Mouse (Mus musculus) Patski (cell line): ENCODE results near the gene Lrfn1. TPM values are rescaled to one million over a fixed set of nuclear protein-coding genes. Genes with fewer than 3 reads are reported as not detected.

ENCODE experiments used
- ATAC-seq: fragments of 100-300 bp; one replicate; pipeline ENCODE4 v1.8.0; 2021
- CTCF ChIA-PET: fragments of 350-600 bp; sonication (Branson Sonifier 250); formaldehyde crosslinking; loops from one replicate; lab custom pipeline; 2022; ENCODE audit warnings: inconsistent platforms; lab: Charles Lee
- POLR2A ChIA-PET: fragments of 350-600 bp; sonication (Branson Sonifier 250); formaldehyde crosslinking; loops from one replicate; lab custom pipeline; 2022; ENCODE audit warnings: antibody characterized with exemption, inconsistent platforms; lab: Charles Lee
- DNase-seq: peaks from one replicate; pipeline ENCODE4 v3.0.0-alpha.2; 2011; ENCODE audit warnings: low read depth, low spot score
- H3K27me3 ChIP-seq: fragments of 371-371 bp; one replicate; pipeline ENCODE4 v1.5.1; 2021
- CTCF ChIP-seq: fragments of 100-300 bp; IDR thresholded peaks from one replicate; pipeline ENCODE4 v1.5.1; 2021
- in situ Hi-C: fragments of 300-500 bp; cut with MboI; formaldehyde crosslinking; loops from 3 replicates; pipeline ENCODE4 v1.11.1; 2018; ENCODE audit warnings: low pct_unique_long_range_greater_than_20kb, mixed read lengths
- polyA plus RNA-seq: library from polyadenylated mRNA; unstranded; gene quantifications from one replicate; pipeline ENCODE4 v1.2.3, GENCODE M21; 2021

Lrfn1 gene
- polyA plus RNA-seq: 2.6 TPM

- H3K27me3 ChIP-seq: no peaks in the 10 kb centered on the region
- POLR2A ChIA-PET: no interaction called here
- TF ChIP-seq CTCF: no peak
- ATAC-seq (no peak), DNase-seq (no peak)
- in situ Hi-C loops: no loop called here
- CTCF ChIA-PET: no interaction called here
Measured at GRCm38 (mm10) chr7:28451531-28452360, at the start of gene Lrfn1. TSS of gene Lrfn1 (plus strand) at chr7:28451980.

GRCm38 (mm10) chr7:28410841-28411475 lies 40.8 kb upstream of the Lrfn1 start:
- ChIA-PET POLR2A (no interaction called here), CTCF (interaction anchor here (1.0 kb wide), 1 partner anchor 21 kb away, joined by 3 read pairs; no protein-coding TSS in a partner anchor)
- ATAC-seq (no peak), DNase-seq (no peak)
- H3K27me3 ChIP-seq: no peaks in the 10 kb centered on the region
- in situ Hi-C loops: no loop called here
- TF ChIP-seq CTCF: no peak

GRCm38 (mm10) chr7:28412826-28413225 lies 39.0 kb upstream of the Lrfn1 start:
- CTCF ChIA-PET: no interaction called here
- no peaks in the 10 kb centered on the region for H3K27me3 ChIP-seq
- TF ChIP-seq CTCF: no peak
- POLR2A ChIA-PET: no interaction called here
- DNase-seq: no peak
- in situ Hi-C loops: no loop called here
- no peak for ATAC-seq

GRCm38 (mm10) chr7:28417368-28417767 lies 34.4 kb upstream of the Lrfn1 start:
- ATAC-seq (no peak), DNase-seq (no peak)
- peak; percentile 68 for TF ChIP-seq CTCF
- ChIA-PET POLR2A (no interaction called here), CTCF (interaction anchor here (1.4 kb wide), 1 partner anchor 20 kb away, joined by 5 read pairs; the partner anchor contains the start of gene Gmfg)
- in situ Hi-C loops: no loop called here
- H3K27me3 ChIP-seq: no peaks in the 10 kb centered on the region

- no peak for TF ChIP-seq CTCF
- ChIA-PET CTCF (no interaction called here), POLR2A (interaction anchor here (1.0 kb wide), 1 partner anchor 25 kb away, joined by 3 read pairs; no protein-coding TSS in a partner anchor)
- in situ Hi-C loops: no loop called here
- peak; percentile 88 for DNase-seq
- H3K27me3 ChIP-seq: no peaks in the 10 kb centered on the region
- peak; percentile 92 for ATAC-seq
Measured at GRCm38 (mm10) chr7:28418096-28418670, 33.6 kb upstream of the Lrfn1 start.

- ChIA-PET POLR2A (interaction anchor here (0.5 kb wide), 1 partner anchor 1358 kb away, joined by 3 read pairs; no protein-coding TSS in a partner anchor), CTCF (interaction anchor here (1.4 kb wide), 1 partner anchor 12 kb away, joined by 10 read pairs; no protein-coding TSS in a partner anchor)
- DNase-seq: no peak
- peak; percentile 4 for ATAC-seq
- in situ Hi-C loops: no loop called here
- TF ChIP-seq CTCF: no peak
- no peaks in the 10 kb centered on the region for H3K27me3 ChIP-seq
Measured at GRCm38 (mm10) chr7:28419416-28419815, 32.4 kb upstream of the Lrfn1 start.

GRCm38 (mm10) chr7:28423018-28423417 lies 28.8 kb upstream of the Lrfn1 start:
- ChIA-PET POLR2A (interaction anchor here (1.1 kb wide), 1 partner anchor 12 kb away, joined by 6 read pairs; no protein-coding TSS in a partner anchor), CTCF (interaction anchor here (1.0 to 1.6 kb wide), 2 partner anchors 14 to 174 kb away, joined by 3 read pairs; partner anchors contain the start of gene Gmfg)
- no peak for TF ChIP-seq CTCF
- no peaks in the 10 kb centered on the region for H3K27me3 ChIP-seq
- DNase-seq (no peak), ATAC-seq (no peak)
- in situ Hi-C loops: no loop called here

- H3K27me3 ChIP-seq: no peaks in the 10 kb centered on the region
- ChIA-PET POLR2A (no interaction called here), CTCF (no interaction called here)
- ATAC-seq: no peak
- no peak for TF ChIP-seq CTCF
- in situ Hi-C loops: no loop called here
- no peak for DNase-seq
Measured at GRCm38 (mm10) chr7:28427738-28428137, 24.0 kb upstream of the Lrfn1 start.

- TF ChIP-seq CTCF: no peak
- in situ Hi-C loops: no loop called here
- CTCF ChIA-PET: interaction anchor here (2.9 kb wide), 1 partner anchor 11 kb away, joined by 10 read pairs; no protein-coding TSS in a partner anchor
- POLR2A ChIA-PET: no interaction called here
- DNase-seq (no peak), ATAC-seq (no peak)
- H3K27me3 ChIP-seq: no peaks in the 10 kb centered on the region
Measured at GRCm38 (mm10) chr7:28430512-28430911, 21.3 kb upstream of the Lrfn1 start.

- no peak for TF ChIP-seq CTCF
- in situ Hi-C loops: no loop called here
- DNase-seq (no peak), ATAC-seq (no peak)
- POLR2A ChIA-PET: no interaction called here
- H3K27me3 ChIP-seq: no peaks in the 10 kb centered on the region
- CTCF ChIA-PET: interaction anchor here (0.8 to 2.9 kb wide), 7 partner anchors 10 to 46 kb away, joined by 3 to 10 read pairs (median 3); no protein-coding TSS in a partner anchor
Measured at GRCm38 (mm10) chr7:28432252-28432651, 19.5 kb upstream of the Lrfn1 start.
